Mouse (Mus musculus) MEL (cell line): Measurements from ENCODE around the gene Cep295nl. TPM values are rescaled to one million over a fixed set of nuclear protein-coding genes. Genes with fewer than 3 reads are reported as not detected.

Experiments
- DNase-seq: peaks from one replicate; pipeline ENCODE4 v3.0.0; 2011; ENCODE audit warnings: low read depth, low spot score
- H3K27ac ChIP-seq: 2 replicates; pipeline ENCODE4 v1.5.1; 2012; ENCODE audit warnings: low read depth, mild to moderate bottlenecking, control low read depth, low read length, moderate library complexity; ENCODE audit not compliant: control insufficient read depth
- H3K27me3 ChIP-seq, 2 experiments: fragments of 150-350 bp in 1 of 2; sonication (generic) in 1 of 2; 2 replicates each; pipeline ENCODE4 v1.6.1; 2012; ENCODE audit warnings: low read length in 2 of 2, mild to moderate bottlenecking in 2 of 2, improper control_type of control experiment in 1 of 2, moderate library complexity in 1 of 2; ENCODE audit not compliant: insufficient read depth in 2 of 2, control insufficient read depth in 1 of 2
- H3K36me3 ChIP-seq, 2 experiments: 2 replicates each; pipeline ENCODE4 v1.6.1; 2012 to 2014; ENCODE audit warnings: low read length in 2 of 2, improper control_type of control experiment in 1 of 2, inconsistent platforms in 1 of 2, mild to moderate bottlenecking in 1 of 2; ENCODE audit not compliant: insufficient read depth in 2 of 2, control insufficient read depth in 1 of 2
- H3K4me1 ChIP-seq, 2 experiments: fragments of 150-350 bp in 1 of 2; sonication (generic) in 1 of 2; 2 replicates each; pipeline ENCODE4 v1.6.1; 2012; ENCODE audit warnings: low read length in 2 of 2, improper control_type of control experiment in 1 of 2, mild to moderate bottlenecking in 1 of 2; ENCODE audit not compliant: insufficient read depth in 2 of 2, control insufficient read depth in 1 of 2
- H3K4me3 ChIP-seq, 2 experiments: fragments of 150-350 bp in 1 of 2; sonication (generic) in 1 of 2; 2 replicates each; pipeline ENCODE4 v1.5.1; 2012; ENCODE audit warnings: low read depth in 2 of 2, low read length in 2 of 2, mild to moderate bottlenecking in 2 of 2, moderate library complexity in 2 of 2, control low read depth in 1 of 2, improper control_type of control experiment in 1 of 2; ENCODE audit not compliant: control insufficient read depth in 1 of 2, insufficient read depth in 1 of 2
- H3K79me2 ChIP-seq: 2 replicates; pipeline ENCODE4 v1.6.1; 2012; ENCODE audit warnings: mild to moderate bottlenecking, low read length, moderate library complexity; ENCODE audit not compliant: control insufficient read depth, poor library complexity, insufficient read depth
- H3K9ac ChIP-seq: 2 replicates; pipeline ENCODE4 v1.6.1; 2012; ENCODE audit warnings: low read depth, mild to moderate bottlenecking, control low read depth, low read length, moderate library complexity; ENCODE audit not compliant: control insufficient read depth, poor library complexity, severe bottlenecking
- H3K9me3 ChIP-seq: fragments of 150-350 bp; sonication (generic); replicated peaks from 2 replicates; pipeline ENCODE4 v1.6.1; 2012; ENCODE audit warnings: mild to moderate bottlenecking, low read length, improper control_type of control experiment, moderate library complexity; ENCODE audit not compliant: insufficient read depth
- BHLHE40 ChIP-seq: IDR thresholded peaks from 2 replicates; pipeline ENCODE4 v1.6.1; 2012; ENCODE audit warnings: low read depth, mild to moderate bottlenecking, inconsistent platforms, low read length, improper control_type of control experiment, borderline replicate concordance
- CHD2 ChIP-seq: IDR thresholded peaks from 2 replicates; pipeline ENCODE4 v1.6.1; 2011; ENCODE audit warnings: low read length, improper control_type of control experiment
- CTCF ChIP-seq, 3 experiments: IDR thresholded peaks in 2 of 3; conservative IDR thresholded peaks in 1 of 3; 2 replicates each; pipeline ENCODE4 v1.5.1; 2011 to 2012; ENCODE audit warnings: low read length in 3 of 3, low read depth in 2 of 3, mild to moderate bottlenecking in 2 of 3, improper control_type of control experiment in 1 of 3, inconsistent platforms in 1 of 3, mixed read lengths in 1 of 3, moderate library complexity in 1 of 3; ENCODE audit not compliant: control insufficient read depth in 1 of 3, insufficient read depth in 1 of 3, poor library complexity in 1 of 3, severe bottlenecking in 1 of 3
- E2F4 ChIP-seq: IDR thresholded peaks from 2 replicates; pipeline ENCODE4 v1.6.1; 2011; ENCODE audit warnings: low read depth, low read length, improper control_type of control experiment, borderline replicate concordance
- ELF1 ChIP-seq: IDR thresholded peaks from 2 replicates; pipeline ENCODE4 v1.6.1; 2014; ENCODE audit warnings: low read depth, mild to moderate bottlenecking, inconsistent platforms, low read length, improper control_type of control experiment, moderate library complexity
- GABPA ChIP-seq: IDR thresholded peaks from 2 replicates; pipeline ENCODE4 v1.6.1; 2012; ENCODE audit warnings: low read depth, mild to moderate bottlenecking, inconsistent platforms, low read length, improper control_type of control experiment, moderate library complexity
- GATA1 ChIP-seq: IDR thresholded peaks from 2 replicates; pipeline ENCODE4 v1.6.1; 2011; ENCODE audit warnings: low read depth, low read length, improper control_type of control experiment
- HCFC1 ChIP-seq: IDR thresholded peaks from 2 replicates; pipeline ENCODE4 v1.6.1; 2012; ENCODE audit warnings: low read depth, mild to moderate bottlenecking, inconsistent platforms, low read length, improper control_type of control experiment, moderate library complexity
- JUND ChIP-seq: IDR thresholded peaks from 2 replicates; pipeline ENCODE4 v1.6.1; 2011; ENCODE audit warnings: low read depth, mild to moderate bottlenecking, improper control_type of control experiment, low read length
- MAFK ChIP-seq: IDR thresholded peaks from 2 replicates; pipeline ENCODE4 v1.6.1; 2011; ENCODE audit warnings: low read depth, mild to moderate bottlenecking, low read length, improper control_type of control experiment, borderline replicate concordance
- MAZ ChIP-seq: IDR thresholded peaks from 2 replicates; pipeline ENCODE4 v1.6.1; 2012; ENCODE audit warnings: low read depth, mild to moderate bottlenecking, inconsistent platforms, low read length, improper control_type of control experiment
- MEF2A ChIP-seq: IDR thresholded peaks from 2 replicates; pipeline ENCODE4 v1.6.1; 2014; ENCODE audit warnings: low read depth, mild to moderate bottlenecking, inconsistent platforms, low read length, improper control_type of control experiment; ENCODE audit not compliant: poor library complexity, insufficient replicate concordance, severe bottlenecking; ENCODE audit errors: extremely low read depth
- MXI1 ChIP-seq: IDR thresholded peaks from 2 replicates; pipeline ENCODE4 v1.6.1; 2011; ENCODE audit warnings: mild to moderate bottlenecking, low read depth, low read length, improper control_type of control experiment
- MYB ChIP-seq: IDR thresholded peaks from 2 replicates; pipeline ENCODE4 v1.6.1; 2011; ENCODE audit warnings: mild to moderate bottlenecking, low read depth, low read length, improper control_type of control experiment
- MYC ChIP-seq: IDR thresholded peaks from 2 replicates; pipeline ENCODE4 v1.6.1; 2011; ENCODE audit warnings: low read depth, mild to moderate bottlenecking, low read length, improper control_type of control experiment, moderate library complexity
- NELFE ChIP-seq: IDR thresholded peaks from 2 replicates; pipeline ENCODE4 v1.6.1; 2011; ENCODE audit warnings: low read depth, low read length, improper control_type of control experiment
- NRF1 ChIP-seq: IDR thresholded peaks from 2 replicates; pipeline ENCODE4 v1.6.1; 2014; ENCODE audit warnings: low read depth, mild to moderate bottlenecking, inconsistent platforms, low read length, improper control_type of control experiment, moderate library complexity; ENCODE audit not compliant: poor library complexity, insufficient read depth, severe bottlenecking
- POLR2A ChIP-seq, 2 experiments: IDR thresholded peaks; 2 replicates each; pipeline ENCODE4 v1.6.1; 2011 to 2012; ENCODE audit warnings: low read length in 2 of 2, mild to moderate bottlenecking in 2 of 2, control low read depth in 1 of 2, improper control_type of control experiment in 1 of 2, low read depth in 1 of 2, moderate library complexity in 1 of 2; ENCODE audit not compliant: control insufficient read depth in 1 of 2, insufficient read depth in 1 of 2, poor library complexity in 1 of 2
- RAD21 ChIP-seq: IDR thresholded peaks from 2 replicates; pipeline ENCODE4 v1.6.1; 2011; ENCODE audit warnings: mild to moderate bottlenecking, low read depth, low read length, improper control_type of control experiment
- RCOR1 ChIP-seq: IDR thresholded peaks from 2 replicates; pipeline ENCODE4 v1.6.1; 2012; ENCODE audit warnings: low read depth, mild to moderate bottlenecking, inconsistent platforms, low read length, improper control_type of control experiment
- SMC3 ChIP-seq: IDR thresholded peaks from 2 replicates; pipeline ENCODE4 v1.6.1; 2011; ENCODE audit warnings: low read depth, low read length, improper control_type of control experiment
- TAL1 ChIP-seq: IDR thresholded peaks from 2 replicates; pipeline ENCODE4 v1.6.1; 2012; ENCODE audit warnings: mild to moderate bottlenecking, inconsistent platforms, low read length, moderate library complexity, mixed read lengths
- TCF12 ChIP-seq: IDR thresholded peaks from 2 replicates; pipeline ENCODE4 v1.6.1; 2014; ENCODE audit warnings: low read depth, mild to moderate bottlenecking, inconsistent platforms, low read length, improper control_type of control experiment, moderate library complexity
- UBTF ChIP-seq: IDR thresholded peaks from 2 replicates; pipeline ENCODE4 v1.6.1; 2012; ENCODE audit warnings: low read depth, mild to moderate bottlenecking, inconsistent platforms, low read length, improper control_type of control experiment, moderate library complexity, borderline replicate concordance; ENCODE audit not compliant: insufficient read depth
- USF2 ChIP-seq, 2 experiments: IDR thresholded peaks; 2 replicates each; pipeline ENCODE4 v1.6.1; 2011 to 2012; ENCODE audit warnings: improper control_type of control experiment in 2 of 2, low read length in 2 of 2, borderline replicate concordance in 1 of 2, inconsistent platforms in 1 of 2, low read depth in 1 of 2, mild to moderate bottlenecking in 1 of 2; ENCODE audit not compliant: insufficient read depth in 1 of 2
- ZC3H11A ChIP-seq: IDR thresholded peaks from 2 replicates; pipeline ENCODE4 v1.6.1; 2012; ENCODE audit warnings: low read depth, mild to moderate bottlenecking, inconsistent platforms, low read length, improper control_type of control experiment
- ZKSCAN1 ChIP-seq: IDR thresholded peaks from 2 replicates; pipeline ENCODE4 v1.6.1; 2012; ENCODE audit warnings: low read depth, mild to moderate bottlenecking, inconsistent platforms, low read length, improper control_type of control experiment, moderate library complexity
- ZMIZ1 ChIP-seq: IDR thresholded peaks from 2 replicates; pipeline ENCODE4 v1.6.1; 2012; ENCODE audit warnings: low read depth, mild to moderate bottlenecking, inconsistent platforms, low read length, improper control_type of control experiment, moderate library complexity
- polyA plus RNA-seq, 2 experiments: library from polyadenylated mRNA; stranded (reverse) in 1 of 2; unstranded in 1 of 2; fragments of >175 nt in 1 of 2; fragments of >200 nt in 1 of 2; gene quantifications; 2 replicates each; pipeline versions ENCODE4 v1.2.1 to v1.2.4; 2012; ENCODE audit warnings: low replicate concordance in 2 of 2, low read depth in 1 of 2; ENCODE audit not compliant: insufficient read length in 2 of 2, insufficient read depth in 1 of 2, missing spikeins in 1 of 2
- total RNA-seq: library from RNA; depleted of rRNA; stranded (reverse); fragments of 300-350 nt; gene quantifications from 2 replicates; pipeline ENCODE4 v1.2.3, GENCODE M21; 2012

Gene Cep295nl
- total and polyA plus RNA-seq, 3 experiments = not detected

DNA sequence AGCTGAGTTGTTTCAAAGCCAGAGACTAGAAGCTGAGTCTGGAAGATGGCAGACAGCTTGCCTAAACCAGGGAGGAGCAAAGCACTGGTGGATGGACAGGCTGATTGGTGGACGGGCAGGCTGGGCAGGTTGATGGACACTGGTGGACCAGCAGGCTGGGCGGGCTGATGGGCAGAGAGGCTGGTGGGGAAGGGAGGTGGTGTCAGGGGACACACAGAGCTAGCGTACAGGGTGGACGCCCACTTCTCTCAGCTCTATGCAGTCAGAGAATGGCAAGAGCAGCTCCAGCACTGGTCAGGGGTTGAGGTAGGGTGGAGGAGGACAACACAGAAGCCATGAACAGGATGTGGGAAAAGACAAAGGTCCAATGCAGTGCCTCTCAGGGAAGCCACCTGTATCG lies 27.0 kb upstream of the Cep295nl start:
- H3K27me3 ChIP-seq = peaks cover 0 to 5% of the 10 kb centered on the region in 2 experiments; a peak in 2 of 4 replicates

DNA sequence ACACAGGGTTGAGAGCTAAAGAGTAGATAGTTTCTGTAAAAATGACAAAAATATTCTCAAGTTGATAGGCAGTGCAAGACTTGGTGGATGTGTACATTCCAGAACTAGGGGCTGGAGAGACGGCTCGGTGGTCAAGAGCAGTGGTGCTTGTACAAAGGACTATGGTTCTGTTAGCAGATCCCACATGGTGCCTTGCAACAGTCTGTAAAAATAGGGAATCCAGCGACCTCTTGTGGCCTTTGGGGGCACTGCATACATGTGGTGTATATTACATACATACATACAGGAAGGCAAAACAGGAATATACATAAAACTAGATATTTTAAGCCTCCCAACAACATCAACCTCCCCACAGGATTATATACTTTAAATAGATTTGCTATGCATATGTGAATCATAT lies 26.0 kb upstream of the Cep295nl start:
- no peaks in the 10 kb centered on the region for H3K79me2 ChIP-seq
- no peaks in the 10 kb centered on the region for H3K9me3 ChIP-seq
- H3K27me3 ChIP-seq = peaks cover 0 to 5% of the 10 kb centered on the region in 2 experiments; a peak in 2 of 4 replicates
- TF ChIP-seq MYB (no peak), ELF1 (no peak), ZMIZ1 (no peak), USF2 (IDR thresholded peaks at IDR 0.05; ENCODE audit: borderline replicate concordance in 1 of 2, insufficient read depth in 1 of 2, low read depth in 1 of 2, low read length in 2 of 2) (no peak), CTCF (IDR thresholded peaks at IDR 0.05 in 2 of 3, conservative IDR thresholded peaks at IDR 0.05 in 1 of 3; ENCODE audit: control insufficient read depth in 1 of 3, insufficient read depth in 1 of 3, low read depth in 2 of 3, low read length in 3 of 3, poor library complexity in 1 of 3, severe bottlenecking in 1 of 3) (peak; percentile 30 to 59 (median 57); a peak in 5 of 6 replicates), NELFE (no peak), ZC3H11A (no peak), RAD21 (peak; percentile 53), GABPA (no peak), MEF2A (no peak), UBTF (no peak), E2F4 (no peak), GATA1 (no peak), MAFK (no peak), HCFC1 (no peak), MXI1 (no peak), SMC3 (peak; percentile 30; the same call in 1 of the 2 replicates), MYC (no peak), BHLHE40 (no peak), POLR2A (IDR thresholded peaks at IDR 0.05; ENCODE audit: control insufficient read depth in 1 of 2, insufficient read depth in 1 of 2, low read depth in 1 of 2, low read length in 2 of 2, poor library complexity in 1 of 2) (no peak), MAZ (no peak), RCOR1 (no peak), TCF12 (no peak), TAL1 (no peak), JUND (no peak)
- H3K9ac ChIP-seq = no peak overlapping the region
- H3K27ac ChIP-seq = no peak overlapping the region
- no peaks in the 10 kb centered on the region for H3K36me3 ChIP-seq
- DNase-seq = peak; percentile 63
- H3K4me3 ChIP-seq = no peak overlapping the region
- H3K4me1 ChIP-seq = no peaks in the 10 kb centered on the region

More for the DNA sequence above, 27.0 kb upstream of the Cep295nl start:
- no peak for DNase-seq
- Histone ChIP-seq H3K4me1 (no peaks in the 10 kb centered on the region), H3K36me3 (no peaks in the 10 kb centered on the region), H3K27ac (no peak overlapping the region), H3K9me3 (no peaks in the 10 kb centered on the region), H3K79me2 (no peaks in the 10 kb centered on the region), H3K4me3 (no peak overlapping the region), H3K9ac (no peak overlapping the region)
- TF ChIP-seq SMC3 (no peak), GATA1 (no peak), ZKSCAN1 (no peak), E2F4 (no peak), JUND (no peak), CHD2 (no peak), TAL1 (no peak), NRF1 (no peak), USF2 (IDR thresholded peaks at IDR 0.05; ENCODE audit: borderline replicate concordance in 1 of 2, insufficient read depth in 1 of 2, low read depth in 1 of 2, low read length in 2 of 2) (no peak), RAD21 (no peak), BHLHE40 (no peak)
